Mouse (Mus musculus): ENCODE measurements around the gene Krt14. TPM values are rescaled to one million over a fixed set of nuclear protein-coding genes. Genes with fewer than 3 reads are reported as not detected.

Gene Krt14
- total RNA-seq, 2 experiments from 2014 or later: 0.45 to 1.2 TPM

GRCm38 (mm10) chr11:100164392-100164791 lies 43.0 kb downstream of the Krt14 start:
- no peak for DNase-seq

GRCm38 (mm10) chr11:100157908-100158477 lies 49.4 kb downstream of the Krt14 start:
- DNase-seq: no peak

GRCm38 (mm10) chr11:100157331-100157730 lies 50.0 kb downstream of the Krt14 start:
- no peak for DNase-seq

GRCm38 (mm10) chr11:100155497-100156255 lies 51.7 kb downstream of the Krt14 start:
- no peak for DNase-seq

Other genes starting within 250 kb of the Krt14 start
- not detected for gene Krtap29-1, start 228.5 kb downstream of the Krt14 start, total RNA-seq (2021)
- not detected for gene Krtap16-1, start 221.0 kb downstream of the Krt14 start, total RNA-seq (2021)
- not detected for gene Krtap17-1, start 213.6 kb downstream of the Krt14 start, total RNA-seq (2021)
- not detected for gene Krt33a, start 191.3 kb downstream of the Krt14 start, total RNA-seq (2021)
- gene Krt33b, start 177.7 kb downstream of the Krt14 start, total RNA-seq (2021): not detected
- gene Krt34, start 166.0 kb downstream of the Krt14 start, total RNA-seq (2021): not detected
- not detected for gene Krt31, start 157.0 kb downstream of the Krt14 start, total RNA-seq (2021)
- not detected for gene Krt32, start 119.3 kb downstream of the Krt14 start, total RNA-seq (2021)
- not detected for gene Krt35, start 111.3 kb downstream of the Krt14 start, total RNA-seq (2021)
- under 1 TPM; 0.21 to 0.51 TPM for gene Krt36, start 101.9 kb downstream of the Krt14 start, total RNA-seq (2021)
- not detected for gene Krt13, start 86.0 kb downstream of the Krt14 start, total RNA-seq (2021)
- not detected for gene Krt15, start 71.6 kb downstream of the Krt14 start, total RNA-seq (2021)
- 10 to 100 TPM in 1 of 2 experiments, 1 to 10 TPM in 1; 9.5 to 11.0 TPM for gene Krt19, start 58.9 kb downstream of the Krt14 start, total RNA-seq (2021)
- gene Krt9, start 14.3 kb downstream of the Krt14 start, total RNA-seq (2021): under 1 TPM in 1 of 2 experiments, not detected in 1; 0.21 TPM
- not detected for gene Krt16, start 41.4 kb upstream of the Krt14 start, total RNA-seq (2021)
- gene Krt17, start 53.5 kb upstream of the Krt14 start, total RNA-seq (2021): not detected
- not detected for gene Krt42, start 62.3 kb upstream of the Krt14 start, total RNA-seq (2021)
- gene Eif1, start 112.3 kb upstream of the Krt14 start, total RNA-seq (2021): 1,000 to 10,000 TPM in 1 of 2 experiments, 100 to 1,000 TPM in 1; 930 to 1,143 TPM
- not detected for gene Gast, start 126.9 kb upstream of the Krt14 start, total RNA-seq (2021)
- 10 to 100 TPM; 42.8 to 54.2 TPM for gene Hap1, start 148.6 kb upstream of the Krt14 start, total RNA-seq (2021)
- 10 to 100 TPM; 89.6 to 99.0 TPM for gene Jup, start 190.2 kb upstream of the Krt14 start, total RNA-seq (2021)
- 10 to 100 TPM; 29.4 to 30.1 TPM for gene P3h4, start 207.3 kb upstream of the Krt14 start, total RNA-seq (2021)
- gene Fkbp10, start 208.1 kb upstream of the Krt14 start, total RNA-seq (2021): 10 to 100 TPM; 46.5 to 49.1 TPM
- gene Nt5c3b, start 234.3 kb upstream of the Krt14 start, total RNA-seq (2021): 10 to 100 TPM; 42.6 to 54.8 TPM
- gene Klhl10, start 234.4 kb upstream of the Krt14 start, total RNA-seq (2021): 1 to 10 TPM in 1 of 2 experiments, under 1 TPM in 1; 0.81 to 2.1 TPM